Mouse (Mus musculus) stomach, embryonic 14.5 days (tissue): ENCODE data around the gene Ccdc50. TPM values are rescaled to one million over a fixed set of nuclear protein-coding genes. Genes with fewer than 3 reads are reported as not detected.

Experiments
- ATAC-seq: fragments of 200-750 bp; cut with Nextera tagmentation; 2 replicates; pipeline ENCODE4 v1.8.0; 2017; ENCODE audit warnings: low read depth, moderate TSS enrichment; ENCODE audit not compliant: insufficient number of reproducible peaks, insufficient read depth, low FRiP score
- H3K27ac ChIP-seq: fragments of 300-500 bp; sonication (generic); 2 replicates; pipeline ENCODE4 v1.5.1; 2014; ENCODE audit warnings: mild to moderate bottlenecking, low read length, moderate library complexity, mixed read lengths
- H3K27me3 ChIP-seq: fragments of 300-500 bp; sonication (generic); 2 replicates; pipeline ENCODE4 v1.6.1; 2014; ENCODE audit warnings: low read length, control low read depth, mixed read lengths; ENCODE audit not compliant: control insufficient read depth, insufficient read depth
- H3K36me3 ChIP-seq: fragments of 300-500 bp; sonication (generic); 2 replicates; pipeline ENCODE4 v1.6.1; 2014; ENCODE audit warnings: mild to moderate bottlenecking, control low read depth, low read length, moderate library complexity, mixed read lengths; ENCODE audit not compliant: control insufficient read depth, insufficient read depth
- H3K4me1 ChIP-seq: fragments of 300-500 bp; sonication (generic); 2 replicates; pipeline ENCODE4 v1.6.1; 2014; ENCODE audit warnings: low read length, control low read depth, mixed read lengths; ENCODE audit not compliant: control insufficient read depth, insufficient read depth
- H3K4me2 ChIP-seq: fragments of 300-500 bp; sonication (generic); replicated peaks from 2 replicates; pipeline ENCODE4 v1.6.1; 2014; ENCODE audit warnings: low read depth, low read length, control low read depth
- H3K4me3 ChIP-seq: fragments of 300-500 bp; sonication (generic); 2 replicates; pipeline ENCODE4 v1.5.1; 2014; ENCODE audit warnings: low read depth, low read length, control low read depth
- H3K9ac ChIP-seq: fragments of 300-500 bp; sonication (generic); replicated peaks from 2 replicates; pipeline ENCODE4 v1.6.1; 2014; ENCODE audit warnings: low read depth, mild to moderate bottlenecking, control low read depth, low read length, moderate library complexity, mixed read lengths
- H3K9me3 ChIP-seq: fragments of 300-500 bp; sonication (generic); 2 replicates; pipeline ENCODE4 v1.6.1; 2016; ENCODE audit warnings: low read depth, low read length, control low read depth; ENCODE audit not compliant: control insufficient read depth
- whole genome bisulfite sequencing: fragments of 180-500 bp; shearing (Covaris S2); extraction: QIAGEN DNeasy Blood & Tissue Kit; methylation state at CpG from one replicate; pipeline ENCODE4 v1.1.7; 2014; 5-methylcytosine and 5-hydroxymethylcytosine counted together
- polyA plus RNA-seq: library from polyadenylated mRNA; unstranded; fragments of >200 nt; fragmentation: Nextera tagmentation; extraction: Ambion mirVana; gene quantifications from 2 replicates; pipeline ENCODE4 v1.2.1, GENCODE M21; 2014

Ccdc50 gene
- polyA plus RNA-seq, 1 experiment from 2014 or later, result 74.2 TPM

- 86% methylated on average over 6 of the region's 6 CpGs for WGBS
- Histone ChIP-seq H3K27me3 (no peaks in the 10 kb centered on the region), H3K9ac (no peak overlapping the region), H3K4me1 (0 out of 2 replicates have a peak, but pooled peaks cover 2% of the 10 kb centered on the region), H3K4me2 (no peak overlapping the region), H3K4me3 (no peak overlapping the region), H3K36me3 (no peaks in the 10 kb centered on the region), H3K27ac (no peak overlapping the region), H3K9me3 (0 out of 2 replicates have a peak, but pooled peaks cover 3% of the 10 kb centered on the region)
- ATAC-seq, result no peak
These were observed 11.1 kb downstream of the Ccdc50 start for GRCm38 (mm10) chr16:27399719-27400253.

GRCm38 (mm10) chr16:27401579-27401978 is 12.9 kb downstream of the Ccdc50 start:
- 0 out of 2 replicates have a peak, but pooled peaks cover 2% of the 10 kb centered on the region for H3K4me1 ChIP-seq
- H3K4me2 ChIP-seq, result no peak overlapping the region
- ATAC-seq, result no peak
- H3K36me3 ChIP-seq, result peaks cover 8% of the 10 kb centered on the region
- no peak overlapping the region for H3K27ac ChIP-seq
- no peak overlapping the region for H3K4me3 ChIP-seq
- H3K27me3 ChIP-seq, result no peaks in the 10 kb centered on the region
- 87% methylated on average over 2 of the region's 2 CpGs for WGBS
- H3K9me3 ChIP-seq, result no peaks in the 10 kb centered on the region
- no peak overlapping the region for H3K9ac ChIP-seq

GRCm38 (mm10) chr16:27404107-27404506 is 15.4 kb downstream of the Ccdc50 start:
- H3K9ac ChIP-seq, result no peak overlapping the region
- peaks cover 9% of the 10 kb centered on the region for H3K36me3 ChIP-seq
- no peak overlapping the region for H3K4me2 ChIP-seq
- no peak overlapping the region for H3K27ac ChIP-seq
- no peaks in the 10 kb centered on the region for H3K4me1 ChIP-seq
- no peak overlapping the region for H3K4me3 ChIP-seq
- no peak for ATAC-seq
- no peaks in the 10 kb centered on the region for H3K9me3 ChIP-seq
- no peaks in the 10 kb centered on the region for H3K27me3 ChIP-seq

- H3K27me3 ChIP-seq, result no peaks in the 10 kb centered on the region
- H3K36me3 ChIP-seq, result peaks cover 38% of the 10 kb centered on the region
- ATAC-seq, result no peak
- H3K9me3 ChIP-seq, result no peaks in the 10 kb centered on the region
- H3K4me1 ChIP-seq, result no peaks in the 10 kb centered on the region
- no peak overlapping the region for H3K4me2 ChIP-seq
- no peak overlapping the region for H3K9ac ChIP-seq
- no peak overlapping the region for H3K4me3 ChIP-seq
- WGBS, result 94% methylated on average over 6 of the region's 6 CpGs
- no peak overlapping the region for H3K27ac ChIP-seq
These were observed 28.4 kb downstream of the Ccdc50 start for GRCm38 (mm10) chr16:27416937-27417584.

- no peak overlapping the region for H3K4me3 ChIP-seq
- no peaks in the 10 kb centered on the region; the same call in 1 of the 2 replicates for H3K9me3 ChIP-seq
- peaks cover 44% of the 10 kb centered on the region for H3K36me3 ChIP-seq
- H3K27me3 ChIP-seq, result no peaks in the 10 kb centered on the region
- no peak overlapping the region for H3K4me2 ChIP-seq
- no peak overlapping the region for H3K9ac ChIP-seq
- no peaks in the 10 kb centered on the region for H3K4me1 ChIP-seq
- 93% methylated on average over 3 of the region's 3 CpGs for WGBS
- ATAC-seq, result no peak
- no peak overlapping the region for H3K27ac ChIP-seq
These were observed 29.0 kb downstream of the Ccdc50 start for GRCm38 (mm10) chr16:27417632-27418031.

- H3K27ac ChIP-seq, result no peak overlapping the region
- H3K27me3 ChIP-seq, result no peaks in the 10 kb centered on the region
- whole genome bisulfite sequencing, result 93% methylated on average over 3 of the region's 3 CpGs
- H3K36me3 ChIP-seq, result peaks cover 40% of the 10 kb centered on the region
- no peak overlapping the region for H3K4me2 ChIP-seq
- H3K4me1 ChIP-seq, result no peaks in the 10 kb centered on the region
- no peak overlapping the region for H3K9ac ChIP-seq
- H3K9me3 ChIP-seq, result no peaks in the 10 kb centered on the region; the same call in 1 of the 2 replicates
- no peak overlapping the region for H3K4me3 ChIP-seq
- ATAC-seq, result no peak
These were observed 32.3 kb downstream of the Ccdc50 start for GRCm38 (mm10) chr16:27420982-27421381.

GRCm38 (mm10) chr16:27435034-27435433 is 46.4 kb downstream of the Ccdc50 start:
- Histone ChIP-seq H3K27me3 (no peaks in the 10 kb centered on the region), H3K4me3 (no peak overlapping the region), H3K4me1 (no peaks in the 10 kb centered on the region), H3K9ac (no peak overlapping the region), H3K4me2 (no peak overlapping the region), H3K36me3 (peaks cover 15% of the 10 kb centered on the region; the same call in 1 of the 2 replicates), H3K27ac (no peak overlapping the region), H3K9me3 (no peaks in the 10 kb centered on the region)
- no peak for ATAC-seq
- 86% methylated on average over 3 of the region's 3 CpGs for WGBS

- Histone ChIP-seq H3K9ac (no peak overlapping the region), H3K4me3 (no peak overlapping the region), H3K9me3 (no peaks in the 10 kb centered on the region), H3K36me3 (peaks cover 25% of the 10 kb centered on the region; the same call in 1 of the 2 replicates), H3K27me3 (no peaks in the 10 kb centered on the region), H3K27ac (no peak overlapping the region), H3K4me1 (no peaks in the 10 kb centered on the region), H3K4me2 (no peak overlapping the region)
- 84% methylated on average over 3 of the region's 3 CpGs for WGBS
- no peak for ATAC-seq
These were observed 55.3 kb downstream of the Ccdc50 start for GRCm38 (mm10) chr16:27443941-27444340.
